Mouse (Mus musculus) kidney, adult 2 months (tissue): ENCODE data around the gene Mcm5.

Experiments used
- CTCF ChIP-seq: fragments of 200-500 bp; conservative IDR thresholded peaks from 2 replicates; pipeline ENCODE4 v1.5.1; 2011; ENCODE audit warnings: low read depth, mild to moderate bottlenecking, control low read depth, low read length, moderate library complexity, mixed read lengths; ENCODE audit not compliant: insufficient read depth, insufficient read length
- POLR2A ChIP-seq: fragments of 200-500 bp; IDR thresholded peaks from one replicate; pipeline ENCODE4 v1.6.1; 2011; ENCODE audit warnings: low read depth, low read length, control low read depth

DNA sequence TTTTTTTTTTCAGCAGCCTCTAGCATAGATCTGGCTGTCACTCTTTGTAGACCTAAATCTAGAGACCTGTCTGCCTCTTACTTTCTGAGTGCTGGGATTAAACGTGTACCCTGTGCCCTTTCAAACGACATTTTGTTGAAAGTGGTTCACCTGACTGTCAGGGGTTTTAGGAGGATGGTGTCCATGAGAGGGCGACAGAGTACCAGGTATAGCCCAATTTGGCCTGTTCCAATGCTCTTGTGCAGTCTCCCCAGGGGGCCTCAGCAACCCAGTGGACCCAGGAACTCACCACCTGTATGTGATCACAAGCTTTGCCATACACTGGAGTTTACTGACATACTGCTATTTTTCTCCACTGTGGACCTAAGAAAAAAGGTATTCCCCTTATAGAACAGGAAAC is 23.1 kb downstream of the Mcm5 start:
- TF ChIP-seq POLR2A (no peak), CTCF (peak; percentile 87)
